Mouse (Mus musculus) thymus, postnatal 4 days (tissue): Measurements from ENCODE around the gene Clta.
"Not testable (repeated sequence)": the region's sequence is repeated elsewhere in the genome, so short reads cannot be mapped to it uniquely, and the experiment has no call there.

Experiments used
- DNase-seq: peaks from one replicate; pipeline ENCODE4 v3.0.0; 2021

Gene Clta

GRCm38 (mm10) chr4:44028303-44029135, 24.3 kb downstream of the Clta start:
- DNase-seq, result no peak

- DNase-seq, result no peak
These were observed 25.4 kb downstream of the Clta start for GRCm38 (mm10) chr4:44029661-44030066.

- no peak for DNase-seq
These were observed 27.3 kb downstream of the Clta start for GRCm38 (mm10) chr4:44031521-44031920.

- DNase-seq, result no peak
These were observed 32.2 kb downstream of the Clta start for GRCm38 (mm10) chr4:44036455-44036854.

GRCm38 (mm10) chr4:44040802-44041201, 36.5 kb downstream of the Clta start:
- DNase-seq, result no peak

GRCm38 (mm10) chr4:44042429-44042828, 38.2 kb downstream of the Clta start:
- no peak for DNase-seq

GRCm38 (mm10) chr4:44043182-44043581, 38.9 kb downstream of the Clta start:
- not testable (repeated sequence) for DNase-seq

GRCm38 (mm10) chr4:44044685-44045356, 40.6 kb downstream of the Clta start:
- no peak for DNase-seq

- DNase-seq, result no peak
These were observed 41.8 kb downstream of the Clta start for GRCm38 (mm10) chr4:44046066-44046465.

- no peak for DNase-seq
These were observed 45.6 kb downstream of the Clta start for GRCm38 (mm10) chr4:44049812-44050211.

GRCm38 (mm10) chr4:44059674-44060073, 55.4 kb downstream of the Clta start:
- DNase-seq, result peak; percentile 36

GRCm38 (mm10) chr4:44062062-44062461, 57.8 kb downstream of the Clta start:
- peak; percentile 35 for DNase-seq

- no peak for DNase-seq
These were observed 58.6 kb downstream of the Clta start for GRCm38 (mm10) chr4:44062816-44063215.

GRCm38 (mm10) chr4:44065355-44066025, 61.2 kb downstream of the Clta start:
- DNase-seq, result peak; percentile 97

- DNase-seq, result no peak
These were observed 62.6 kb downstream of the Clta start for GRCm38 (mm10) chr4:44066891-44067290.

- no peak for DNase-seq
These were observed 64.5 kb downstream of the Clta start for GRCm38 (mm10) chr4:44068736-44069135.

- DNase-seq, result no peak
These were observed 65.2 kb downstream of the Clta start for GRCm38 (mm10) chr4:44069411-44069810.

- no peak for DNase-seq
These were observed 66.4 kb downstream of the Clta start for GRCm38 (mm10) chr4:44070641-44071040.

- no peak for DNase-seq
These were observed 67.5 kb downstream of the Clta start for GRCm38 (mm10) chr4:44071741-44072145.

- peak; percentile 93 for DNase-seq
These were observed 68.1 kb downstream of the Clta start for GRCm38 (mm10) chr4:44072146-44072872.

- no peak for DNase-seq
These were observed 68.7 kb downstream of the Clta start for GRCm38 (mm10) chr4:44072873-44073441.

- DNase-seq, result no peak
These were observed 69.5 kb downstream of the Clta start for GRCm38 (mm10) chr4:44073799-44074198.

- no peak for DNase-seq
These were observed 70.2 kb downstream of the Clta start for GRCm38 (mm10) chr4:44074422-44074821.
